Mouse (Mus musculus): ENCODE data around the gene Hadha. TPM values are rescaled to one million over a fixed set of nuclear protein-coding genes. Genes with fewer than 3 reads are reported as not detected.
A peak's percentile ranks its signal among the peaks of the same experiment; 100 is the strongest.

The Hadha gene
- polyA plus RNA-seq, 1 experiment = 64.3 TPM

GRCm38 (mm10) chr5:30175811-30176210 lies 20.8 kb upstream of the Hadha start:
- no peak for TF ChIP-seq POLR2A (IDR thresholded peaks at IDR 0.05; ENCODE audit: borderline replicate concordance, extremely low read depth, low read depth, low read length)
- TF ChIP-seq CTCF (IDR thresholded peaks at IDR 0.05; ENCODE audit: insufficient read depth, low read length) = no peak
- DNase-seq = no peak
- WGBS = 64% methylated on average over 4 of the region's 4 CpGs

GRCm38 (mm10) chr5:30172931-30173692 lies 18.1 kb upstream of the Hadha start:
- DNase-seq = no peak
- 62% methylated on average over 20 of the region's 20 CpGs for WGBS
- H3K4me1 ChIP-seq (ENCODE audit: control insufficient read depth, insufficient read depth, low read length) = no peaks in the 10 kb centered on the region; the same call in 1 of the 2 replicates
- H3K4me3 ChIP-seq (replicated peaks; ENCODE audit: extremely low read depth, low read depth, low read length) = no peak overlapping the region
- TF ChIP-seq POLR2A (IDR thresholded peaks at IDR 0.05; ENCODE audit: borderline replicate concordance, extremely low read depth, low read depth, low read length) = no peak
- no peak for TF ChIP-seq CTCF (IDR thresholded peaks at IDR 0.05; ENCODE audit: insufficient read depth, low read length)

More at GRCm38 (mm10) chr5:30175811-30176210, 20.8 kb upstream of the Hadha start:
- Histone ChIP-seq H3K4me3 (replicated peaks; ENCODE audit: extremely low read depth, low read depth, low read length) (no peak overlapping the region), H3K4me1 (ENCODE audit: control insufficient read depth, insufficient read depth, low read length) (no peaks in the 10 kb centered on the region; the same call in 1 of the 2 replicates)

DNA sequence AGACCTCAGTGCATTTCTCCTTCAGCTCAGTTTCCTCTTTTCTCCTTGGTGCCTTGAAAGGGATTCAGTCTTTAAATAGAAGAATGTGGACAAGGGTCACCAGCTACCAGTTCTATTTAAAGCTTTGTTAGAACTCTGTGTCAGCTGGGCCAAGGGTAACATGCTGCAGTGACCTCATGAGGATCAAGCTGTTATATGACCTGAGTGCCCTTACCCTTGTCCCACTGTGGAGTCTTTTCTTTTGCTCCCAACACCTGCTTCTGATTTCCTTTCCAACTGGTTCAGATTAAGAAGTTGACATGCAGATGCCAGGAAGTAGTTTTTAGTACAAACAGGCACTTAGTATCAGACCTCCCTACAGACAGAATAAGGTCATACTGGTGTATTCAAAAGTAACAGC lies 17.2 kb upstream of the Hadha start:
- TF ChIP-seq POLR2A (IDR thresholded peaks at IDR 0.05; ENCODE audit: borderline replicate concordance, extremely low read depth, low read depth, low read length) (no peak), CTCF (IDR thresholded peaks at IDR 0.05; ENCODE audit: insufficient read depth, low read length) (no peak)
- H3K4me1 ChIP-seq (ENCODE audit: control insufficient read depth, insufficient read depth, low read length) = no peaks in the 10 kb centered on the region; the same call in 1 of the 2 replicates
- H3K4me3 ChIP-seq (replicated peaks; ENCODE audit: extremely low read depth, low read depth, low read length) = no peak overlapping the region
- DNase-seq = no peak

GRCm38 (mm10) chr5:30170303-30170940 lies 15.5 kb upstream of the Hadha start:
- H3K4me3 ChIP-seq (replicated peaks; ENCODE audit: extremely low read depth, low read depth, low read length) = no peak overlapping the region
- no peak for DNase-seq
- WGBS = 67% methylated on average over 5 of the region's 5 CpGs
- TF ChIP-seq CTCF (IDR thresholded peaks at IDR 0.05; ENCODE audit: insufficient read depth, low read length) = no peak
- no peak for TF ChIP-seq POLR2A (IDR thresholded peaks at IDR 0.05; ENCODE audit: borderline replicate concordance, extremely low read depth, low read depth, low read length)
- no peaks in the 10 kb centered on the region; the same call in 1 of the 2 replicates for H3K4me1 ChIP-seq (ENCODE audit: control insufficient read depth, insufficient read depth, low read length)

- no peak for DNase-seq
- WGBS = 79% methylated on average over 5 of the region's 5 CpGs
- Histone ChIP-seq H3K4me1 (ENCODE audit: control insufficient read depth, insufficient read depth, low read length) (no peaks in the 10 kb centered on the region), H3K4me3 (replicated peaks; ENCODE audit: extremely low read depth, low read depth, low read length) (no peak overlapping the region)
- TF ChIP-seq POLR2A (IDR thresholded peaks at IDR 0.05; ENCODE audit: borderline replicate concordance, extremely low read depth, low read depth, low read length) (no peak), CTCF (IDR thresholded peaks at IDR 0.05; ENCODE audit: insufficient read depth, low read length) (no peak)
Observed at GRCm38 (mm10) chr5:30165234-30165946, 10.4 kb upstream of the Hadha start.

- DNase-seq = no peak
- H3K4me3 ChIP-seq (replicated peaks; ENCODE audit: extremely low read depth, low read depth, low read length) = no peak overlapping the region
- H3K4me1 ChIP-seq (ENCODE audit: control insufficient read depth, insufficient read depth, low read length) = no peaks in the 10 kb centered on the region
- TF ChIP-seq POLR2A (IDR thresholded peaks at IDR 0.05; ENCODE audit: borderline replicate concordance, extremely low read depth, low read depth, low read length) (no peak), CTCF (IDR thresholded peaks at IDR 0.05; ENCODE audit: insufficient read depth, low read length) (no peak)
- 72% methylated on average over 6 of the region's 6 CpGs for WGBS
Observed at GRCm38 (mm10) chr5:30162339-30162738, 7.4 kb upstream of the Hadha start.

- no peak for DNase-seq
- Histone ChIP-seq H3K4me1 (ENCODE audit: control insufficient read depth, insufficient read depth, low read length) (no peaks in the 10 kb centered on the region; the same call in 1 of the 2 replicates), H3K4me3 (replicated peaks; ENCODE audit: extremely low read depth, low read depth, low read length) (no peak overlapping the region)
- TF ChIP-seq CTCF (IDR thresholded peaks at IDR 0.05; ENCODE audit: insufficient read depth, low read length) (no peak), POLR2A (IDR thresholded peaks at IDR 0.05; ENCODE audit: borderline replicate concordance, extremely low read depth, low read depth, low read length) (no peak)
- 89% methylated on average over 1 of the region's 1 CpGs for WGBS
Observed at GRCm38 (mm10) chr5:30161836-30162235, 6.9 kb upstream of the Hadha start.

GRCm38 (mm10) chr5:30159601-30160000 lies 4.6 kb upstream of the Hadha start:
- no peaks in the 10 kb centered on the region; the same call in 1 of the 2 replicates for H3K4me1 ChIP-seq (ENCODE audit: control insufficient read depth, insufficient read depth, low read length)
- no peak for TF ChIP-seq CTCF (IDR thresholded peaks at IDR 0.05; ENCODE audit: insufficient read depth, low read length)
- no peak for TF ChIP-seq POLR2A (IDR thresholded peaks at IDR 0.05; ENCODE audit: borderline replicate concordance, extremely low read depth, low read depth, low read length)
- no peak for DNase-seq
- WGBS = 51% methylated on average over 6 of the region's 6 CpGs
- H3K4me3 ChIP-seq (replicated peaks; ENCODE audit: extremely low read depth, low read depth, low read length) = no peak overlapping the region

GRCm38 (mm10) chr5:30155821-30156629 lies 1.1 kb upstream of the Hadha start:
- 17% methylated on average over 13 of the region's 13 CpGs for WGBS
- H3K4me1 ChIP-seq (ENCODE audit: control insufficient read depth, insufficient read depth, low read length) = no peaks in the 10 kb centered on the region; the same call in none of the 2 replicates
- H3K4me3 ChIP-seq (replicated peaks; ENCODE audit: extremely low read depth, low read depth, low read length) = peak overlapping the region; percentile 99
- TF ChIP-seq POLR2A (IDR thresholded peaks at IDR 0.05; ENCODE audit: borderline replicate concordance, extremely low read depth, low read depth, low read length) (no peak), CTCF (IDR thresholded peaks at IDR 0.05; ENCODE audit: insufficient read depth, low read length) (no peak)
- DNase-seq = no peak

Measured in lung, adult 2 months (tissue).